In genomic region chr1:184727401-184728265, GRCm38 (mm10) we compare ENCODE assay signal across 9 mouse cellular contexts. TPM values are rescaled to one million over a fixed set of nuclear protein-coding genes. Genes with fewer than 3 reads are reported as not detected.
DNase-seq lines count a peak whose midpoint lies in the region; ATAC-seq lines count a peak whose summit lies in the region.
"Had no signal": no experiment of that assay in that cellular context is flagged by ENCODE, and none has a peak within 500 bp of the region (broad histone marks: within the 10 kb centered on the region; RNA-seq: fewer than 3 reads in every experiment).

No protein-coding gene starts in this region.

- peaks cover 99% of the 10 kb centered on the region for H3K27me3 ChIP-seq in kidney, embryonic 15.5 days
- H3K27me3 ChIP-seq in heart, embryonic 15.5 days, result peaks cover 79% of the 10 kb centered on the region
- H3K27me3 ChIP-seq in liver, embryonic 15.5 days, result peaks cover 100% of the 10 kb centered on the region
- peaks cover 60% of the 10 kb centered on the region for H3K27me3 ChIP-seq in stomach, embryonic 14.5 days (ENCODE audit: control insufficient read depth, insufficient read depth, low read length)

- DNase-seq in kidney, adult 9 months, result no peak
- peak; percentile 69 for DNase-seq in embryo, embryonic 11 days

- 0 out of 2 replicates have a peak overlapping the region, but pooled peaks have one; percentile 1 for H3K9ac ChIP-seq in kidney, embryonic 15.5 days
- H3K9ac ChIP-seq in heart, embryonic 15.5 days, result peak overlapping the region; percentile 22; the same call in 1 of the 2 replicates
- H3K9ac ChIP-seq in liver, embryonic 15.5 days, result no peak overlapping the region
- no peak overlapping the region; the same call in 1 of the 2 replicates for H3K9ac ChIP-seq in stomach, embryonic 14.5 days (replicated peaks; ENCODE audit: low read depth, low read length)

- no peaks in the 10 kb centered on the region for H3K9me3 ChIP-seq in kidney, embryonic 15.5 days (replicated peaks)
- no peaks in the 10 kb centered on the region for H3K9me3 ChIP-seq in heart, embryonic 15.5 days (replicated peaks)
- H3K9me3 ChIP-seq in liver, embryonic 15.5 days (replicated peaks), result no peaks in the 10 kb centered on the region
- no peaks in the 10 kb centered on the region for H3K9me3 ChIP-seq in stomach, embryonic 14.5 days (ENCODE audit: control insufficient read depth, low read depth, low read length)

- H3K36me3 ChIP-seq in kidney, embryonic 15.5 days, result no peaks in the 10 kb centered on the region
- no peaks in the 10 kb centered on the region for H3K36me3 ChIP-seq in heart, embryonic 15.5 days
- no peaks in the 10 kb centered on the region for H3K36me3 ChIP-seq in liver, embryonic 15.5 days (replicated peaks)
- H3K36me3 ChIP-seq in stomach, embryonic 14.5 days (ENCODE audit: control insufficient read depth, insufficient read depth, low read length), result no peaks in the 10 kb centered on the region

- H3K27ac ChIP-seq in kidney, embryonic 15.5 days, result no peak overlapping the region
- H3K27ac ChIP-seq in heart, embryonic 15.5 days, result no peak overlapping the region
- no peak overlapping the region for H3K27ac ChIP-seq in liver, embryonic 15.5 days (replicated peaks)
- H3K27ac ChIP-seq in stomach, embryonic 14.5 days (ENCODE audit: low read length), result no peak overlapping the region
- H3K27ac ChIP-seq: liver, embryonic 14.5 days had no signal

- peak overlapping the region; percentile 60 for H3K4me2 ChIP-seq in kidney, embryonic 15.5 days
- H3K4me2 ChIP-seq in heart, embryonic 15.5 days, result peak overlapping the region; percentile 62
- peak overlapping the region; percentile 18 for H3K4me2 ChIP-seq in liver, embryonic 15.5 days
- peak overlapping the region; percentile 50 for H3K4me2 ChIP-seq in stomach, embryonic 14.5 days (replicated peaks; ENCODE audit: low read depth, low read length)

- H3K4me3 ChIP-seq in kidney, embryonic 15.5 days (replicated peaks), result peak overlapping the region; percentile 38
- peak overlapping the region; percentile 46 for H3K4me3 ChIP-seq in heart, embryonic 15.5 days
- H3K4me3 ChIP-seq in liver, embryonic 15.5 days (replicated peaks), result 0 out of 2 replicates have a peak overlapping the region, but pooled peaks have one; percentile 0
- H3K4me3 ChIP-seq in stomach, embryonic 14.5 days (ENCODE audit: low read depth, low read length), result peak overlapping the region; percentile 26

- no peak for ATAC-seq in kidney, embryonic 15.5 days (replicated peaks; ENCODE audit: low FRiP score)
- ATAC-seq in heart, embryonic 15.5 days (replicated peaks; ENCODE audit: insufficient number of reproducible peaks, insufficient read depth, low FRiP score, low read depth), result no peak
- no peak for ATAC-seq in liver, embryonic 15.5 days (ENCODE audit: insufficient read depth)
- ATAC-seq in stomach, embryonic 14.5 days (ENCODE audit: insufficient number of reproducible peaks, insufficient read depth, low FRiP score, low read depth), result no peak
- ATAC-seq in CD4-positive, CD25-positive, alpha-beta regulatory T cell, adult 4 months, result no peak
- no peak for ATAC-seq in erythroid progenitor cell, adult 5-6 weeks (replicated peaks; ENCODE audit: low FRiP score, poor library complexity, severe bottlenecking)

- WGBS in kidney, embryonic 15.5 days, result 10% methylated on average over 49 of the region's 49 CpGs
- WGBS in heart, embryonic 15.5 days, result 19% methylated on average over 49 of the region's 49 CpGs
- 41% methylated on average over 49 of the region's 49 CpGs for WGBS in liver, embryonic 15.5 days (ENCODE audit: insufficient replicate concordance)
- WGBS in stomach, embryonic 14.5 days, result 11% methylated on average over 49 of the region's 49 CpGs

- peaks cover 32% of the 10 kb centered on the region for H3K4me1 ChIP-seq in kidney, embryonic 15.5 days
- peaks cover 26% of the 10 kb centered on the region for H3K4me1 ChIP-seq in heart, embryonic 15.5 days (replicated peaks)
- peaks cover 20% of the 10 kb centered on the region for H3K4me1 ChIP-seq in liver, embryonic 15.5 days (replicated peaks)
- peaks cover 8% of the 10 kb centered on the region for H3K4me1 ChIP-seq in stomach, embryonic 14.5 days (ENCODE audit: control insufficient read depth, insufficient read depth, low read length)

RNA-seq across cellular contexts. Expression of gene Hlx, which starts 4.8 kb away (rescaled TPM):
- polyA plus RNA-seq in kidney, embryonic 15.5 days (2015; fragmentation: Nextera tagmentation; extraction: Ambion mirVana), result 16.6 and 18.5 TPM in 2 replicates
- polyA plus RNA-seq in heart, embryonic 15.5 days (2015; fragmentation: Nextera tagmentation; extraction: Ambion mirVana), result 10.9 and 12.0 TPM in 2 replicates
- 8.1 and 8.4 TPM in 2 replicates for polyA plus RNA-seq in liver, embryonic 15.5 days (2015; fragmentation: Nextera tagmentation; extraction: Ambion mirVana)
- 10.8 and 12.7 TPM in 2 replicates for polyA plus RNA-seq in stomach, embryonic 14.5 days (2014; fragmentation: Nextera tagmentation; extraction: Ambion mirVana)
- polyA plus RNA-seq in CD4-positive, CD25-positive, alpha-beta regulatory T cell, adult 4 months (2017; shearing (Covaris generic)), result not detected
- total RNA-seq in erythroid progenitor cell, adult 5-6 weeks (2015; ENCODE audit: low replicate concordance), result 3.8 and 6.1 TPM in 2 replicates
- 1.9 and 7.3 TPM in 2 replicates for total RNA-seq in erythroid progenitor cell, adult 5-6 weeks (2017; ENCODE audit: low replicate concordance)

Comparison
In these comparisons a context has a peak if more than half of its experiments do, and no peak if none do; other contexts are left out.
1. H3K9ac ChIP-seq: peak in kidney, embryonic 15.5 days (single experiment) and heart, embryonic 15.5 days (single experiment); none in liver, embryonic 15.5 days (single experiment) and stomach, embryonic 14.5 days (single experiment).
2. Peak in every context shown above with its lines, with median percentiles within 50 percentile points of each other: H3K4me2 ChIP-seq and H3K4me3 ChIP-seq.